Mouse (Mus musculus) embryonic fibroblast, embryonic 13.5 days (primary cell): ENCODE measurements at regions not wholly inside any gene's neighbourhood (a gene's known extent, or its start where the extent isn't known, plus 50 kb on each side); places are given as distances from the start of the nearest gene placed in this dataset.

ENCODE experiments used
- CTCF ChIP-seq: IDR thresholded peaks from 2 replicates; pipeline ENCODE4 v1.5.1; 2011; ENCODE audit warnings: mild to moderate bottlenecking, control low read depth, low read length, moderate library complexity, borderline replicate concordance; ENCODE audit not compliant: insufficient read depth
- POLR2A ChIP-seq: IDR thresholded peaks from 2 replicates; pipeline ENCODE4 v1.6.1; 2011; ENCODE audit warnings: low read depth, mild to moderate bottlenecking, control low read depth, low read length, moderate library complexity

GRCm38 (mm10) chr11:84610774-84611624 is 85.7 kb upstream of the Lhx1 start:
- TF ChIP-seq CTCF: no peak
- no peak for TF ChIP-seq POLR2A
